Mouse (Mus musculus): ENCODE results near the gene Snai1.

DNA sequence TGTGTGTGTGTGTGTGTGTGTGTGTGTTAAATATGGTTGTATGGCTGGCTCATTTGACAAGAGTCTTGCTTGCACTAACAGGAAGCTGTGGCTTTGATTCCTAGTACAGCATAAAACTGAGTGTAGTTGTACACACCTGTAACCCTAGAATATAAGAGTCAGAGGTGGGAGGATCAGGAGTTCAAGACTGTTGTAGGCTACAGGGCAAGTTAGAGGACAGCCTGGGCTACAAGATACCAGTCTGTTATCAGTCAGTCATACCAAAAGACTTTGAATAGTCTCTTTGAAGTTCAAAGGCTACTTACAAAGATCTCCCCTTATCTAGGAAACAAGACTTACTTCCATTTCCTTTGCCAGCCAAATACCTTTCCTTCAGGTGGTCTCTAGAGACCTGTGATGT, 4.1 kb upstream of the Snai1 start:
- TF ChIP-seq EP300 (IDR thresholded peaks at IDR 0.05; ENCODE audit: insufficient read depth, low read depth, low read length) = no peak
- no peak for TF ChIP-seq CTCF (IDR thresholded peaks at IDR 0.05)

All from heart, adult 2 months (tissue).